Comparison of ENCODE assay signal across 13 mouse cellular contexts in the genomic region with DNA sequence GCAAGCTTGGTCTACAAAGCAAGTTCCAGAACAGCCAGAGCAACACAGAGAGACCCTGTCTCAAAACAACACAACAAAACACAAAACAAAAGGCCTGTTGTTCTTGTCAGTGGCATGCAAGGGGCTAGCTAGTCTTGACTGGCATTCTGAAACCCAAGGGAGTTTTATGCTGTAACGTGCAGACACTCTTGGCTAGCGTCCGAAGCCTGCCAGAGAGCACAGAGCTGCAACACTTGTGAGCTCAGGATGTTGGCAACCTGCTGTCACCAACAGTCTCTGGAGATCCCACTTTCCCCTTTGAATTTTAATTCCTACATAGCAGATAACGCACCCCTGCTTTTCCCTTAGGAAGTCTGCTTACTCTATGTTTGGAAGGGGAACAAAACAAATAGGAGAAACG. TPM values are rescaled to one million over a fixed set of nuclear protein-coding genes. Genes with fewer than 3 reads are reported as not detected.
DNase-seq lines count a peak whose midpoint lies in the region; ATAC-seq and TF ChIP-seq lines count a peak whose summit lies in the region.
"Had no signal": no experiment of that assay in that cellular context is flagged by ENCODE, and none has a peak within 500 bp of the region (broad histone marks: within the 10 kb centered on the region; RNA-seq: fewer than 3 reads in every experiment).

No protein-coding gene starts in this region.

- no peaks in the 10 kb centered on the region for H3K27me3 ChIP-seq in heart, embryonic 15.5 days
- H3K27me3 ChIP-seq: embryonic facial prominence, embryonic 15.5 days; liver, embryonic 12.5 days; midbrain, embryonic 12.5 days had no signal

- no peak for TF ChIP-seq CTCF in gastrocnemius, adult 2 months (IDR thresholded peaks at IDR 0.05)
- TF ChIP-seq CTCF in left cerebral cortex, adult 2 months (IDR thresholded peaks at IDR 0.05): no peak

- ATAC-seq in heart, embryonic 15.5 days (replicated peaks; ENCODE audit: insufficient number of reproducible peaks, insufficient read depth, low FRiP score, low read depth): no peak; the same call in 1 of the 2 replicates
- no peak for ATAC-seq in granulocyte monocyte progenitor cell, adult 5-6 weeks (replicated peaks; ENCODE audit: poor library complexity, severe bottlenecking)
- ATAC-seq: liver, embryonic 12.5 days had no signal

- H3K27ac ChIP-seq in gastrocnemius, adult 2 months: no peak overlapping the region; the same call in 1 of the 2 replicates
- 0 out of 2 replicates have a peak overlapping the region, but pooled peaks have one; percentile 1 for H3K27ac ChIP-seq in left cerebral cortex, adult 2 months
- peak overlapping the region; percentile 48 for H3K27ac ChIP-seq in heart, embryonic 15.5 days
- H3K27ac ChIP-seq: embryonic facial prominence, embryonic 15.5 days; liver, embryonic 12.5 days; midbrain, embryonic 12.5 days had no signal

- intact Hi-C loops in gastrocnemius, adult 2 months (cut with DNase I): no loop called here
- intact Hi-C loops in gastrocnemius, postnatal 36 days (cut with DNase I): no loop called here
- intact Hi-C loops in left cerebral cortex, adult 2 months (cut with DNase I): no loop called here

- peaks cover 23% of the 10 kb centered on the region for H3K4me1 ChIP-seq in heart, embryonic 15.5 days (replicated peaks)
- H3K4me1 ChIP-seq: embryonic facial prominence, embryonic 15.5 days had no signal

- no peak overlapping the region for H3K4me2 ChIP-seq in heart, embryonic 15.5 days
- H3K4me2 ChIP-seq: embryonic facial prominence, embryonic 15.5 days; liver, embryonic 12.5 days; midbrain, embryonic 12.5 days had no signal

- H3K9me3 ChIP-seq in heart, embryonic 15.5 days (replicated peaks): no peaks in the 10 kb centered on the region
- H3K9me3 ChIP-seq: embryonic facial prominence, embryonic 15.5 days; liver, embryonic 12.5 days; midbrain, embryonic 12.5 days had no signal

- no peak overlapping the region for H3K4me3 ChIP-seq in gastrocnemius, adult 2 months
- H3K4me3 ChIP-seq in left cerebral cortex, adult 2 months: no peak overlapping the region
- H3K4me3 ChIP-seq in heart, embryonic 15.5 days: no peak overlapping the region
- H3K4me3 ChIP-seq: embryonic facial prominence, embryonic 15.5 days; liver, embryonic 12.5 days; midbrain, embryonic 12.5 days had no signal

- no peaks in the 10 kb centered on the region for H3K36me3 ChIP-seq in heart, embryonic 15.5 days
- H3K36me3 ChIP-seq: embryonic facial prominence, embryonic 15.5 days; liver, embryonic 12.5 days; midbrain, embryonic 12.5 days had no signal

- H3K9ac ChIP-seq in heart, embryonic 15.5 days: no peak overlapping the region
- H3K9ac ChIP-seq: embryonic facial prominence, embryonic 15.5 days; liver, embryonic 12.5 days; midbrain, embryonic 12.5 days had no signal

- WGBS in heart, embryonic 15.5 days: 31% methylated on average over 5 of the region's 5 CpGs

- DNase-seq in adrenal gland, adult 2 months: peak; percentile 39
- no peak for DNase-seq in adrenal gland, postnatal 4 days (ENCODE audit: low spot score in 2 of 2)
- DNase-seq in gastrocnemius, adult 2 months: peak; percentile 39
- no peak for DNase-seq in gastrocnemius, postnatal 36 days
- no peak for DNase-seq in left cerebral cortex, adult 2 months (ENCODE audit: extremely low spot score in 1 of 2, low spot score in 2 of 2)
- DNase-seq in left cerebral cortex, adult 8-10 months (ENCODE audit: low spot score in 2 of 2): no peak
- DNase-seq: kidney, adult 18-20 months; lung, postnatal 14 days had no signal

RNA-seq across cellular contexts. Expression of gene Zfp609, which starts 20.1 kb away (rescaled TPM):
- total RNA-seq in adrenal gland, adult 2 months (2021): 10 to 100 TPM; 23.9 to 33.2 TPM
- polyA plus RNA-seq in adrenal gland, adult 2 months (2012; rRNA removed): 6.2 and 9.3 TPM in 2 replicates
- 10 to 100 TPM; 46.5 to 52.7 TPM for total RNA-seq in adrenal gland, postnatal 4 days (2021)
- 10 to 100 TPM; 18.4 to 21.1 TPM for total RNA-seq in gastrocnemius, adult 2 months (2021)
- 10 to 100 TPM; 16.3 to 17.8 TPM for total RNA-seq in gastrocnemius, postnatal 36 days (2021)
- 10 to 100 TPM; 48.5 to 49.1 TPM for total RNA-seq in left cerebral cortex, adult 2 months (2021)
- total RNA-seq in left cerebral cortex, adult 8-10 months (2022): 10 to 100 TPM; 47.1 to 51.9 (median 49.0) TPM
- 4.9 and 5.7 TPM in 2 replicates for polyA plus RNA-seq in heart, embryonic 15.5 days (2015; fragmentation: Nextera tagmentation; extraction: Ambion mirVana)
- total RNA-seq in granulocyte monocyte progenitor cell, adult 5-6 weeks (2014; fragmentation: Nextera tagmentation): 26.1 and 28.9 TPM in 2 replicates
- 4.3 and 5.1 TPM in 2 replicates for total RNA-seq in granulocyte monocyte progenitor cell, adult 5-6 weeks (2017)

Comparison
In these comparisons a context has a peak if more than half of its experiments do, and no peak if none do; other contexts are left out.
1. DNase-seq: peak in adrenal gland, adult 2 months (single experiment) and gastrocnemius, adult 2 months (single experiment); none in adrenal gland, postnatal 4 days (0 of 2), gastrocnemius, postnatal 36 days (0 of 2), left cerebral cortex, adult 2 months (0 of 2) and left cerebral cortex, adult 8-10 months (0 of 2).